Mouse (Mus musculus) bone marrow, adult 2 months (tissue): Measurements from ENCODE around the gene Akr7a5.

Experiments
- CTCF ChIP-seq: fragments of 200-500 bp; IDR thresholded peaks from 2 replicates; pipeline ENCODE4 v1.5.1; 2011; ENCODE audit warnings: low read length, control low read depth; ENCODE audit not compliant: control insufficient read depth, insufficient read depth
- POLR2A ChIP-seq: fragments of 200-500 bp; IDR thresholded peaks from 2 replicates; pipeline ENCODE4 v1.6.1; 2011; ENCODE audit warnings: low read depth, mild to moderate bottlenecking, control low read depth, low read length, borderline replicate concordance; ENCODE audit not compliant: control insufficient read depth

GRCm38 (mm10) chr4:139276411-139276810, 34.1 kb upstream of the Akr7a5 start:
- TF ChIP-seq POLR2A, result no peak
- no peak for TF ChIP-seq CTCF
